Mouse (Mus musculus): ENCODE measurements at regions not wholly inside any gene's neighbourhood (a gene's known extent, or its start where the extent isn't known, plus 50 kb on each side); places are given as distances from the start of the nearest gene placed in this dataset.

- TF ChIP-seq CTCF (IDR thresholded peaks at IDR 0.05; ENCODE audit: low read depth) = no peak
- no peak for TF ChIP-seq EP300 (optimal IDR thresholded peaks at IDR 0.05)
Observed at GRCm38 (mm10) chr3:39952103-39952502, 579.0 kb upstream of the Intu start.

Measured in stomach, postnatal 0 days (tissue).